Mouse (Mus musculus): ENCODE data around the gene Fras1.

GRCm38 (mm10) chr5:96639213-96639910 lies 265.6 kb downstream of the Fras1 start:
- TF ChIP-seq CTCF (IDR thresholded peaks at IDR 0.05) (no peak), EP300 (IDR thresholded peaks at IDR 0.05; ENCODE audit: insufficient read depth, low read depth, low read length) (no peak)

All from heart, adult 2 months (tissue).